ENCODE assay signal across 21 mouse cellular contexts in the genomic region with DNA sequence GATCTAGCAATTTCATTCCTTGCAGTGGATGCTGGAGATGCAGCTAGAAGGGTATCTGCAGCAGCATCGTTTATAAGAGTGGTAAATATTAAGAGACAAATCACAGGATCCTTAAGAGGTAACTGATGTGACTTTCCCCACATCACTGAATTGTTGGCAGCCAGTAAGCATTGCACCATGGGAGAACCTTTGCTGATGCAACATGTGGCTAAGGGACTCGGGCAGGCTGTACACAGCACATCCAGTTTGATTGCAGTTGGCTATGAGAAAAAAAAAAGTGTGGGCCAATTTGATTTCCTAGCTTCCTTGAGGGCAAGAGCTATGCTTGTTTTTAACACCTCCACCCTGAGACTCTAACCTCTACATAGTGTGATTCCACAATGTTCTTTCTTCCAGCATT.
DNase-seq lines count a peak whose midpoint lies in the region; ATAC-seq and TF ChIP-seq lines count a peak whose summit lies in the region.
"Had no signal": no experiment of that assay in that cellular context is flagged by ENCODE, and none has a peak within 500 bp of the region (broad histone marks: within the 10 kb centered on the region; RNA-seq: fewer than 3 reads in every experiment).

No protein-coding gene starts in this region.

- no peak overlapping the region for H3K9ac ChIP-seq in lung, postnatal 0 days (replicated peaks; ENCODE audit: low read depth)
- H3K9ac ChIP-seq: forebrain, embryonic 15.5 days; hindbrain, embryonic 15.5 days; intestine, embryonic 15.5 days; limb, embryonic 12.5 days; liver, embryonic 15.5 days; midbrain, embryonic 15.5 days; neural tube, embryonic 15.5 days; stomach, embryonic 15.5 days had no signal

- H3ac ChIP-seq in myocyte (ENCODE audit: control insufficient read depth, insufficient read length): no peak overlapping the region

- H3K79me2 ChIP-seq in myocyte (ENCODE audit: control insufficient read depth, insufficient read depth): no peaks in the 10 kb centered on the region

- no peak for TF ChIP-seq POLR2A in myocyte (IDR thresholded peaks at IDR 0.05; ENCODE audit: insufficient read length, low read depth)

- H3K27ac ChIP-seq in lung, postnatal 0 days (ENCODE audit: low read length): no peak overlapping the region
- H3K27ac ChIP-seq: forebrain, embryonic 15.5 days; heart, adult 2 months; hindbrain, embryonic 15.5 days; limb, embryonic 12.5 days; liver, embryonic 15.5 days; midbrain, embryonic 15.5 days; neural tube, embryonic 15.5 days; stomach, embryonic 15.5 days had no signal

- peak; percentile 45 for DNase-seq in adrenal gland, postnatal 14 days
- no peak for DNase-seq in adrenal gland, postnatal 25 days
- DNase-seq in lung, postnatal 0 days (ENCODE audit: low spot score): peak; percentile 48
- no peak for DNase-seq in lung, postnatal 4 days
- DNase-seq in fat pad, adult 2 months (ENCODE audit: extremely low read depth, low read depth, low spot score): peak; percentile 25
- DNase-seq in yolk sac, embryonic 10.5 days (ENCODE audit: low spot score): no peak
- no peak for DNase-seq in left cerebral cortex, adult 11 months (ENCODE audit: low spot score)
- DNase-seq: cerebellum, adult 9-10 months; heart, postnatal 36 days; right cerebral cortex, postnatal 25 days; thymus, adult 18-20 months had no signal

- H3K4me2 ChIP-seq in lung, postnatal 0 days (replicated peaks; ENCODE audit: low read depth, low read length): no peak overlapping the region
- no peak overlapping the region for H3K4me2 ChIP-seq in myocyte (ENCODE audit: low read depth)
- H3K4me2 ChIP-seq: forebrain, embryonic 15.5 days; hindbrain, embryonic 15.5 days; intestine, embryonic 15.5 days; limb, embryonic 12.5 days; liver, embryonic 15.5 days; midbrain, embryonic 15.5 days; neural tube, embryonic 15.5 days; stomach, embryonic 15.5 days had no signal

- H3K4me3 ChIP-seq in lung, postnatal 0 days (ENCODE audit: low read depth, low read length): no peak overlapping the region
- no peak overlapping the region for H3K4me3 ChIP-seq in myocyte
- H3K4me3 ChIP-seq: forebrain, embryonic 15.5 days; heart, adult 2 months; hindbrain, embryonic 15.5 days; intestine, embryonic 15.5 days; limb, embryonic 12.5 days; liver, embryonic 15.5 days; midbrain, embryonic 15.5 days; neural tube, embryonic 15.5 days; stomach, embryonic 15.5 days had no signal

- H3K36me3 ChIP-seq in lung, postnatal 0 days (ENCODE audit: insufficient read depth, low read length): no peaks in the 10 kb centered on the region
- no peaks in the 10 kb centered on the region for H3K36me3 ChIP-seq in myocyte (ENCODE audit: control insufficient read depth, insufficient read depth)
- H3K36me3 ChIP-seq: forebrain, embryonic 15.5 days; hindbrain, embryonic 15.5 days; intestine, embryonic 15.5 days; limb, embryonic 12.5 days; liver, embryonic 15.5 days; midbrain, embryonic 15.5 days; neural tube, embryonic 15.5 days; stomach, embryonic 15.5 days had no signal

- no peak for TF ChIP-seq EP300 in lung, postnatal 0 days (IDR thresholded peaks at IDR 0.05)

- no peaks in the 10 kb centered on the region for H3K27me3 ChIP-seq in lung, postnatal 0 days (replicated peaks; ENCODE audit: insufficient read depth, low read length)
- no peaks in the 10 kb centered on the region for H3K27me3 ChIP-seq in myocyte (ENCODE audit: control insufficient read depth, insufficient read depth, insufficient read length)
- H3K27me3 ChIP-seq: forebrain, embryonic 15.5 days; hindbrain, embryonic 15.5 days; intestine, embryonic 15.5 days; limb, embryonic 12.5 days; liver, embryonic 15.5 days; midbrain, embryonic 15.5 days; neural tube, embryonic 15.5 days; stomach, embryonic 15.5 days had no signal

- WGBS in lung, postnatal 0 days: 70% methylated on average over 2 of the region's 2 CpGs

- no peaks in the 10 kb centered on the region for H3K4me1 ChIP-seq in lung, postnatal 0 days (ENCODE audit: insufficient read depth, low read depth, low read length)
- H3K4me1 ChIP-seq: forebrain, embryonic 15.5 days; hindbrain, embryonic 15.5 days; limb, embryonic 12.5 days; liver, embryonic 15.5 days; midbrain, embryonic 15.5 days had no signal

- TF ChIP-seq CTCF in lung, postnatal 0 days (IDR thresholded peaks at IDR 0.05): no peak

- ATAC-seq in lung, postnatal 0 days: 0 out of 2 replicates have a peak, but pooled peaks have one; percentile 11
- ATAC-seq: forebrain, embryonic 15.5 days; intestine, embryonic 15.5 days; midbrain, embryonic 15.5 days had no signal

- H3K9me3 ChIP-seq in lung, postnatal 0 days (ENCODE audit: low read length): no peaks in the 10 kb centered on the region
- H3K9me3 ChIP-seq: forebrain, embryonic 15.5 days; hindbrain, embryonic 15.5 days; intestine, embryonic 15.5 days; limb, embryonic 12.5 days; liver, embryonic 15.5 days; midbrain, embryonic 15.5 days; neural tube, embryonic 15.5 days; stomach, embryonic 15.5 days had no signal

TF ChIP-seq in myocyte, 11 proteins besides CTCF, POLR2A, EP300 and RAD21:
- TF ChIP-seq CEBPB (IDR thresholded peaks at IDR 0.05; ENCODE audit: insufficient read depth, poor library complexity, severe bottlenecking): peak; percentile 77
- no peak for TF ChIP-seq REST (IDR thresholded peaks at IDR 0.05; ENCODE audit: insufficient read depth, insufficient read length)
- TF ChIP-seq SRF (IDR thresholded peaks at IDR 0.05; ENCODE audit: control insufficient read depth, insufficient read length, low read depth): no peak
- TF ChIP-seq MYOG (IDR thresholded peaks at IDR 0.05; ENCODE audit: control insufficient read depth in 1 of 3, insufficient read depth in 1 of 3, insufficient read length in 2 of 3, low read depth in 2 of 3): no peak
TF ChIP-seq in myocyte: peak in this region for 1.

Comparison
In these comparisons a context has a peak if more than half of its experiments do, and no peak if none do; other contexts are left out.
1. DNase-seq: peak in adrenal gland, postnatal 14 days (single experiment), lung, postnatal 0 days (single experiment) and fat pad, adult 2 months (single experiment); none in adrenal gland, postnatal 25 days (single experiment), lung, postnatal 4 days (0 of 2), yolk sac, embryonic 10.5 days (single experiment) and left cerebral cortex, adult 11 months (single experiment).